Mouse (Mus musculus) ES-E14 (cell line): Measurements from ENCODE around the gene Plac1.

Experiments
- MAFK ChIP-seq: IDR thresholded peaks from 2 replicates; pipeline ENCODE4 v1.6.1; 2014; ENCODE audit warnings: mild to moderate bottlenecking, low read depth, low read length, inconsistent platforms; ENCODE audit not compliant: insufficient read depth
- ZC3H11A ChIP-seq: IDR thresholded peaks from 2 replicates; pipeline ENCODE4 v1.6.1; 2012; ENCODE audit warnings: low read depth, mild to moderate bottlenecking, inconsistent platforms, low read length, borderline replicate concordance
- ZNF384 ChIP-seq: IDR thresholded peaks from 2 replicates; pipeline ENCODE4 v1.6.1; 2012; ENCODE audit warnings: low read depth, low read length, inconsistent platforms

DNA sequence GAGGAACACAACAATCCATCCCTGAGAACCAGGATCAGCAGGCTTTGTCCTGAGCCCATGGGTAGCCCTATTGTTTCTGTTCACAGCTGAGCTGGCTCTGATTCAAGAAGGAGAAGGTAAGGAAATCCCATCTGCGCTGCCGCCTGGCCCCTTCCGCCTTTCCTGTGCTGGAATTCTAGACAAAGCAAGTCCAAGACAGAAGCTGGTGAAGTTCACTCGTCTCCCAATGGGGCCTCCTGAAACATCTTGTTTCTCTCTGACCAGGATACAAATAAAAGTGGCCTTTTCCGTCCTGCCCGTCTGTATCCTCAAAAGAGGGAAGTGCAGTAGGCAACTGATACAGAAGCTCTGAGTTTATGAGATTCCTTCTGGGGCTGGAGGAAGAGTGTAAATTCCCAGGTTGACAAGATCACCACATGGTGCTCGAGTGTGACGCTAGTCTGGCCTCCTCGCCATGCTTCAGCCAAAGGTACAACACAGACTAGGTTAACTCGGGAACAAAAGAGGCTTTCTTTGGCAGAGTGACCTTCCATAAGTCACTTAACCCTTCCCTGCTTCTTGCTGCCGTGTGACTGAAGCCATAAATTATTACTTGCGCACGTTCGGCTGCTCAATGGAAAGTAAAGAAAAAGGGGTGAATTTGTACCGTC is 73.5 kb downstream of the Plac1 start:
- TF ChIP-seq ZNF384 (no peak), ZC3H11A (no peak), MAFK (no peak)
